Mouse (Mus musculus) gastrocnemius, adult 18-20 months (tissue): ENCODE measurements around the gene Cend1. TPM values are rescaled to one million over a fixed set of nuclear protein-coding genes. Genes with fewer than 3 reads are reported as not detected.

Experiments used
- DNase-seq: peaks from one replicate; pipeline ENCODE4 v3.0.0; 2021; ENCODE audit warnings: low spot score
- total RNA-seq, 2 experiments: library from RNA; stranded (reverse); gene quantifications; 2 replicates each; pipeline ENCODE4 v1.2.3; 2021

The Cend1 gene
- total RNA-seq, 2 experiments from 2014 or later: 0.39 to 0.47 TPM

DNA sequence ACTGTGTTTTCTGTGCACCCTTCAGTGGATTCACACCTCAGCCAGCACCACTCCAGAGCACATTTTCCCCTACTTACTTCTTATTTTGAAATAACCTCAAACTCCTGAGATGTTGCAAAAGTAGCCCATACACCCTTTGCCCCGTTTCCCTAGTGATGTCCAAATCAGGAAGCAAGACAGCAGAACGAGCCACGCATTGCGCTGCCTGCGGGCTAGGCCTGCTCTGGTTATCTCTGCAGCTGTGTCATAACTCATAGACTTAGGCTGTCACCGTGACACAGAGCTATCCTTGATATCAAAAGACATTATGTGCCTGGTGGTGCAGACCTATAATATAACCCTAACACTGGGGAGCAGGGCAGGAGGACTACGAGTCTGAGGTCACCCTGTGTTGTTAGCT, 35.1 kb downstream of the Cend1 start:
- DNase-seq: no peak

DNA sequence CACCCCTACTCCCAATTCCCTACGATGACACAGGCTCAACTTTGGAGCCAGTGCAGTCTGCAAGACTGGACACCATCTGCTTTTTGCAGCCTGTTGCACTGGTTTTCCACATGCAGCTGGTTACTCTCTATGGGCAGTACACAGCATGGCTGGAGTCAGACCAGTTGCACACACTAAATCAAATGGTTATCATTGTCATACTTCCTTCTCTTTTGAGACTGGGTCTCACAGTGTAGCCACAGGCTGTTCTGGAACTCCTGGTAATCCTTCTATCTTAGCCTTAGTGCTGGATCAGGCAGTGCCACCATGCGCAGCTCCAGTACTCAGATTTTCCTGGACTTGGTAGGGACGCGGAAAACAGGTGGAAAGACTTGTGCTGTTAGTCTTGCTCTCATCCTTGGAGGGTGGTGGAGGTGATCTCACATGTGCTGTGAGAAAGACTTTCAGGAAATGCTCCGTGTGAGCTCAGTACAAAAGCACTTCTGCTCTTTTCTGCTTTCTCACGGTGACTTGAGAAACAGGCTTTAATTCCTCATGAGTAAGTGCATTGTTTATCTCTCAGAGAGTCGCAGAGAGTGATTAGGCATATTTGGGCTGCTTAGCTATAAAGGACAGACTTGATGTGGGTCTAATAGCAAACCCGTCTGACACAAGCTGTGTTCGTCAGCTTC, 36.6 kb downstream of the Cend1 start:
- DNase-seq: no peak

DNA sequence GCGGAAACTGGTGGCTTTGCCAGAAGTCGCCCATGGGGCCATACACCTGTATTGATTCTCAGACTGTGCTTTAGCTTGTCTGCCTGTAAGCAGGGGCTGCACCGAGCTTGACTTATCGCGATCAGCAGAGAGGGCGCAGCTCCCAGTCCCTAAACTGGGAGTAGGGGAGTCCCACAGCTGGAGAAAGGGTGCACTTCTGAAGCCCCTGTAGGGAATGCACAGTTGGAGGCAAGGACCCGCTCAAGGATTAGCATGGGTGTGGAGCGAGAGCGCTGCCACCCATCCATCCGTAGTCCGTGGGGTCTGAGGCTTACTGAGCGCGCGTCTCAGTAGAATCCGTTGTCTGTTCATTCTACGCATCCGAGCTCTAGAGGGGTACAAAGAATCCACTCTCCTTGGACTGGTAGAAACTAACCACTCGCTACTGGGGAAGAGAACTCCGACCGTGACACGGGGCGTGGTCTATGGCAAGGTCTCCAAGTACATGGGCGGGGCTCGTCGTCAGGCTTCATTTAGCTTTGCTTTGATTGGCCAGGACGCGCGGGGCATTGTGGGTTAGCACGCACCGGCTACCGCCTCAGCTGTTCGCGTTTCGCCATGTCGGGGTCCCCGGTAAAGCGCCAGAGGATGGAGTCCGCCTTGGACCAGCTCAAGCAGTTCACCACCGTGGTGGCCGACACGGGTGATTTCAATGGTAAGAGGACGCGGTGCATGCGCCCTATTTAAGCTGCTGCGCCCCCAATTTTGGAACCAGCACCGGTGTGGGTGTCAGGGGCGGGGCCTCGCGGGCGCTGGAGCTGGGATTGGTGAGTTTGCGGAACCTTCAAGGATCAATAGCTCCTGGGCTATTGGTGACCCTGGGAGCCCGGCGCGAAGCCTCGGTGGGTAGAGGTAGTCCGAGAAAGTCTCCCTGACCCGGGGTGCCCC, 37.4 kb downstream of the Cend1 start, which contains the start of gene Taldo1:
Gene Taldo1 (plus strand): TSS at position 575 of the 927 bp plus-strand sequence.
- peak; percentile 97 for DNase-seq

DNA sequence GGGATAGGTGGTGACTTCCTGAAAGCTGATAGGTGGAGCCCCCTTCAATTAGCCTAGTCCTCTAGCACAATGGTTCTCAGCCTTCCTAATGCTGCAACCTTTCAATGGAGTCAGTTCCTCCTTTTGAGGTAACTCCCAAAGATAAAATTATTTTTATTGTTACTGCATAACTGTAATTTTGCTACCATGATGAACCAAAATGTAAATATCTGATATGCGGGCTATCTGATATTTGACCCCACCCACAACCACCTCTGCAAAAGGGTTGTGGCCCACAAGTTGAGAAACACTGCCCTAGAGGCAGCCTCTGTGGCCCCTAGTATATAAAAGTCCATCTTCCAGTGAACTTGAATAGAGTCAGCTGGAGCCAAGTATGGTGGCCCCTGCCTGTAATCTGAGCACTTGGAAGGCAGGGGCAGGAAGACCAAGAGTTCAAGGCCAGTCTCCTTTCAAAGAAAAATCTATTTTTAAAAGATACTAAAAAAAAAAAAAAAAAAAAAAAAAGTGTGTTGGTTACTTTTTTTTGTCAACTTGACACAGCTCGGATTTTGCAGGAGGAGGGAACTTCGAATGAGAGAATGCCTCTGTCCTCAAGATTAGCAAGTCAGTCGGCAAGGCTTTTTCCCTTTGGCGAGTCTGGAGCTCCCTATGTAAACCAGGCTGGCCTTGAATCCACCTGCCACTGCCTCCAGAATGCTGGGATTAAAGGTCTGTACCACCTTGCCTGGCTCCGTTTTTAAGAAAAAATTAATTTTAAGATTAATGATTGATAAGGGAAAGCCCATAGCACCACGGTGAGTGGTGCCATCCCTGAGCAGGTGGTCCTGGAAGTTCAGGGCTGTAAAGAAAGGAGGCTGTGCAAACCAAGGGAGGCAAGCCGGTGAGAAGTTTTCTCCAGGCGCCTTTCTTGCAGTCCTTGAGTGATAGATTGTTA, 38.7 kb downstream of the Cend1 start:
- DNase-seq: no peak

DNA sequence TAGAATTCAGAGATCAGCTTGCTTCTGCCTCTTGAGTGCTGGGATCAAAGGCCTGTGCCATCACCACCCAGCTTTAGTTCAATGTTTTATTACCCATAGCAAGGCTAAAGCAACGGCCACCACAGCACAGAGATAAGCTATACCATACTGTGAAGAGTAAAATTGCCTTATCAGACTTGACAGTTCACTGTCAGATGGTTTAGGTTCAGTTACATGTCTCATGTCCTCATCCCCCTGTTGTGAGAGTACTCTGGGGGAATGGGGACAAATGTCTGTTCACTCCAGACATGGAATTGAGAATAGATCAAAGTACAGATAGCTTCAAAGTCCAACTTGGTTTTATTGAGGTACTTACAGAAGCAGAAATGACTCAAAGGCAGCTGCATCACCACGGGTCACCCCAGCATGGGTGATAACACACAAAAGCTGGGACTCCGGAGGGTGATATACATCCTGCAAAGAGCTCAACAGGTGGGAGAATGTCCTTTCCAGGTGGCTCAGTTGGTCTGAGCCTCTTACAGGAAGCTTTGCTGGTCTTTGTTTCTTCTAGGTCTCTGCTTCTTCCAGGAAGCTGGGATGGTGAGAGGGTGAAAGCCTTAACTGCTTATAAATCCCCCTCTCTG, 40.7 kb downstream of the Cend1 start:
- no peak for DNase-seq

DNA sequence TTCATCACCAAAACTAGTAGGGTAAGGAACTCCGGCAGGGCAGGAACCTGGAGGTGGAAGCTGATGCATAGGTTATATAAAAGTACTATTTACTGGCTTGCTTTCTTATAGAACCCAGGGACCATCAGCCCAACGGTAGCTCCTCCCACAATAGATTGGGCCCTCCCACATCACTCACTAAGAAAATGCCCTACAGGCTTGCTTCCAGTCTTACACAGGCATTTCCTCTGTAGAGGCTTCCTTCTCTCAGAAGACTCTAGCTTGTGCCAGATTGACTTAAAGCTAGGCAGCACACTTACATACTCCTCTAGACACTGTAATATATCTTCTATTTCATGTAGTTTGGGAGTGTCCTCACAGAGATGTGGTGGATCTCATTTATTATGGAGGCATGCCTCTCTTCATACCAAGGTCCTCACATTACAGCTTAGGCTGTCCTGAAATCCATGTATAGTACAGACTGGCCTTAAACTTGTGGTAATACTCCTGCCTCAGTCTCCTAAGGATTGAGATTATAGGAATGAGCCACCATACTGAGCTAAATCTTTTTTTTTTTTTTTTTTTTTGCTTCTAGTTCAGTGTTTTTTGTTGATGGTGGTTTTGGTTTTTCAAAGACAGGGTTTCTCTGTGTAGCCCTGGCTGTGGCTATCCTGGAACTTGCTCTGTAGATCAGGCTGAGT, 41.3 kb downstream of the Cend1 start:
- DNase-seq: no peak

DNA sequence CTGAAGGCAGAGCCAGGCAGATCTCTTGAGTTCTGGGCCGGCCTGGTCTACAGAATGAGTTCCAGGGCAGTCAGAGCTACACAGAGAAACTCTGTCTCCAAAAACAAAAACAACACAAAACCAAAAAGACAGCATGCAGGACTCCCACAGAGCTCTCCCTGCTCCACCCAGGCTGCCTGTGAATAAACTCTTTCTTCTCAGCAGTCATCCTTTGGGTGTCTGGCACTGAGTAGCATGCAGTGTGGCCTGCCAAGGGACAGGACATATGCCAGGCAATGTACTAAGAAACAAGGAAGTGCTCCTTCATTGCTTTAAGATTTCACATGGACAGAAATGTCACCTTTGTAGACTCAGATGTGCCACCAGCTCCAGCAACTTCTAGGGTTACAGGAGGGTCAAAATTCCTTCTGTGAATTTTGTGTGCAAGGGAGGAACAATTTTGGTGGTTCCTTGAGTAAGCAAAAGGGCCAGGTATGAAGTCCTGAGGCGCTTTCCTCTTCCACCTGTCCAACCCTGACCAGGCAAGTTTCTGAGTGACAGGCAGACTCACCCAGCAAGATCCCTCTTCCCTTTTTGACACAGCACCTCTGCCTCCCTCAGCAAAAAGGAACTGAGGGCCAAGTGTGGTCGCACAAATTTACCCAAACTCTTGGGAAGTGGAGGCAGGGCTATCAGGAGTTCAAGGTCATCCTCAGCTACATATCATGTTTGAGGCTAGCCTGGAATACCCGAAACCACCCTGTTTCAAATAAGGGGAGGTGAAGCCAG, 48.0 kb downstream of the Cend1 start:
- DNase-seq: no peak

DNA sequence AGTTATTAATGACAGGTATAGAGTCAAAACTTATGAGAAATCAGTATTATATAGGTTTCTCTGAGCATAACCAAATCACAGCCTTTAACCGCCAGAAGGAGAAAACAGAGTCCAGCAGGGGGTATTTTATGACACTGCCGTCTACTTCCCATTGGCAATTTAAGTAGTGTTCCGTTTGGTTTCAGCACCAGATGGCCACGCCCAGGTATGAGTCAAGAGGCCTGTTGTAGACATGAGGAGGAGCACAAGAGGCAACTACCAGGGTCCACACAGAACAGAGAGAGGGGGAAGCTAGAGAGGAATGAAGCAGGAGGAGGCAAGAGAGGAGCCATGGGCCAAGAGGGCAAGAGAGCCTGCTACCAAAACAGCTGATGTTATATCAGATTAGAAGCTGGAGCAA, 49.7 kb downstream of the Cend1 start:
- DNase-seq: no peak

Other genes starting within 250 kb of the Cend1 start
- gene Hras, start 235.5 kb downstream of the Cend1 start, total RNA-seq: 100 to 1,000 TPM; 109 to 117 TPM
- 1 to 10 TPM; 1.6 to 1.7 TPM for gene Lrrc56, start 235.3 kb downstream of the Cend1 start, total RNA-seq
- not detected for gene Lmntd2, start 215.4 kb downstream of the Cend1 start, total RNA-seq
- gene Rassf7, start 213.6 kb downstream of the Cend1 start, total RNA-seq: under 1 TPM; 0.24 to 0.48 TPM
- gene Phrf1, start 200.7 kb downstream of the Cend1 start, total RNA-seq: 10 to 100 TPM; 19.5 to 24.8 TPM
- gene Irf7, start 163.0 kb downstream of the Cend1 start, total RNA-seq: 1 to 10 TPM in 1 of 2 experiments, under 1 TPM in 1; 0.25 to 1.4 TPM
- gene Cdhr5, start 152.7 kb downstream of the Cend1 start, total RNA-seq: not detected
- gene Sct, start 150.4 kb downstream of the Cend1 start, total RNA-seq: not detected
- gene Drd4, start 137.5 kb downstream of the Cend1 start, total RNA-seq: not detected
- 10 to 100 TPM in 1 of 2 experiments, 1 to 10 TPM in 1; 8.9 to 13.2 TPM for gene Deaf1, start 101.8 kb downstream of the Cend1 start, total RNA-seq
- gene Tmem80, start 101.8 kb downstream of the Cend1 start, total RNA-seq: 10 to 100 TPM; 13.7 to 13.9 TPM
- gene Eps8l2, start 90.6 kb downstream of the Cend1 start, total RNA-seq: 1 to 10 TPM; 1.1 to 2.3 TPM
- 10 to 100 TPM; 84.5 to 85.6 TPM for gene Taldo1, start 37.3 kb downstream of the Cend1 start, total RNA-seq
- 1 to 10 TPM; 6.6 to 7.5 TPM for gene Gatd1, start 15.4 kb downstream of the Cend1 start, total RNA-seq
- 10 to 100 TPM; 18.2 to 21.3 TPM for gene Slc25a22, start 8.4 kb upstream of the Cend1 start, total RNA-seq
- under 1 TPM; 0.09 to 0.14 TPM for gene Pidd1, start 14.5 kb upstream of the Cend1 start, total RNA-seq
- gene Rplp2, start 17.9 kb upstream of the Cend1 start, total RNA-seq: 100 to 1,000 TPM; 526 to 630 TPM
- gene Pnpla2, start 25.7 kb upstream of the Cend1 start, total RNA-seq: 100 to 1,000 TPM; 288 to 309 TPM
- 1 to 10 TPM; 7.2 to 8.9 TPM for gene Cracr2b, start 31.6 kb upstream of the Cend1 start, total RNA-seq
- gene Cd151, start 37.9 kb upstream of the Cend1 start, total RNA-seq: 10 to 100 TPM; 82.6 to 90.7 TPM
- 10 to 100 TPM; 62.0 to 64.3 TPM for gene Polr2l, start 45.6 kb upstream of the Cend1 start, total RNA-seq
- gene Tspan4, start 45.7 kb upstream of the Cend1 start, total RNA-seq: 1 to 10 TPM; 6.6 to 7.1 TPM
- gene Chid1, start 110.4 kb upstream of the Cend1 start, total RNA-seq: 10 to 100 TPM; 11.2 to 13.1 TPM
- 10 to 100 TPM; 51.7 to 56.6 TPM for gene Ap2a2, start 132.7 kb upstream of the Cend1 start, total RNA-seq
- gene Muc6, start 225.8 kb upstream of the Cend1 start, total RNA-seq: not detected